Mouse (Mus musculus) MEL (cell line): Measurements from ENCODE around the gene Card10. TPM values are rescaled to one million over a fixed set of nuclear protein-coding genes. Genes with fewer than 3 reads are reported as not detected.

Experiments used
- DNase-seq: peaks from one replicate; pipeline ENCODE4 v3.0.0; 2011; ENCODE audit warnings: low read depth, low spot score
- H3K27ac ChIP-seq: 2 replicates; pipeline ENCODE4 v1.5.1; 2012; ENCODE audit warnings: low read depth, mild to moderate bottlenecking, control low read depth, low read length, moderate library complexity; ENCODE audit not compliant: control insufficient read depth
- H3K27me3 ChIP-seq, 2 experiments: fragments of 150-350 bp in 1 of 2; sonication (generic) in 1 of 2; 2 replicates each; pipeline ENCODE4 v1.6.1; 2012; ENCODE audit warnings: low read length in 2 of 2, mild to moderate bottlenecking in 2 of 2, improper control_type of control experiment in 1 of 2, moderate library complexity in 1 of 2; ENCODE audit not compliant: insufficient read depth in 2 of 2, control insufficient read depth in 1 of 2
- H3K36me3 ChIP-seq, 2 experiments: 2 replicates each; pipeline ENCODE4 v1.6.1; 2012 to 2014; ENCODE audit warnings: low read length in 2 of 2, improper control_type of control experiment in 1 of 2, inconsistent platforms in 1 of 2, mild to moderate bottlenecking in 1 of 2; ENCODE audit not compliant: insufficient read depth in 2 of 2, control insufficient read depth in 1 of 2
- H3K4me1 ChIP-seq, 2 experiments: fragments of 150-350 bp in 1 of 2; sonication (generic) in 1 of 2; 2 replicates each; pipeline ENCODE4 v1.6.1; 2012; ENCODE audit warnings: low read length in 2 of 2, improper control_type of control experiment in 1 of 2, mild to moderate bottlenecking in 1 of 2; ENCODE audit not compliant: insufficient read depth in 2 of 2, control insufficient read depth in 1 of 2
- H3K4me3 ChIP-seq, 2 experiments: fragments of 150-350 bp in 1 of 2; sonication (generic) in 1 of 2; 2 replicates each; pipeline ENCODE4 v1.5.1; 2012; ENCODE audit warnings: low read depth in 2 of 2, low read length in 2 of 2, mild to moderate bottlenecking in 2 of 2, moderate library complexity in 2 of 2, control low read depth in 1 of 2, improper control_type of control experiment in 1 of 2; ENCODE audit not compliant: control insufficient read depth in 1 of 2, insufficient read depth in 1 of 2
- H3K79me2 ChIP-seq: 2 replicates; pipeline ENCODE4 v1.6.1; 2012; ENCODE audit warnings: mild to moderate bottlenecking, low read length, moderate library complexity; ENCODE audit not compliant: control insufficient read depth, poor library complexity, insufficient read depth
- H3K9ac ChIP-seq: 2 replicates; pipeline ENCODE4 v1.6.1; 2012; ENCODE audit warnings: low read depth, mild to moderate bottlenecking, control low read depth, low read length, moderate library complexity; ENCODE audit not compliant: control insufficient read depth, poor library complexity, severe bottlenecking
- H3K9me3 ChIP-seq: fragments of 150-350 bp; sonication (generic); replicated peaks from 2 replicates; pipeline ENCODE4 v1.6.1; 2012; ENCODE audit warnings: mild to moderate bottlenecking, low read length, improper control_type of control experiment, moderate library complexity; ENCODE audit not compliant: insufficient read depth
- BHLHE40 ChIP-seq: IDR thresholded peaks from 2 replicates; pipeline ENCODE4 v1.6.1; 2012; ENCODE audit warnings: low read depth, mild to moderate bottlenecking, inconsistent platforms, low read length, improper control_type of control experiment, borderline replicate concordance
- CHD2 ChIP-seq: IDR thresholded peaks from 2 replicates; pipeline ENCODE4 v1.6.1; 2011; ENCODE audit warnings: low read length, improper control_type of control experiment
- E2F4 ChIP-seq: IDR thresholded peaks from 2 replicates; pipeline ENCODE4 v1.6.1; 2011; ENCODE audit warnings: low read depth, low read length, improper control_type of control experiment, borderline replicate concordance
- EP300 ChIP-seq, 2 experiments: IDR thresholded peaks; 2 replicates each; pipeline ENCODE4 v1.6.1; 2011; ENCODE audit warnings: improper control_type of control experiment in 2 of 2, low read length in 2 of 2, low read depth in 1 of 2, mild to moderate bottlenecking in 1 of 2
- ETS1 ChIP-seq: IDR thresholded peaks from 2 replicates; pipeline ENCODE4 v1.6.1; 2012; ENCODE audit warnings: low read depth, mild to moderate bottlenecking, inconsistent platforms, low read length, improper control_type of control experiment, moderate library complexity
- GATA1 ChIP-seq: IDR thresholded peaks from 2 replicates; pipeline ENCODE4 v1.6.1; 2011; ENCODE audit warnings: low read depth, low read length, improper control_type of control experiment
- MAFK ChIP-seq: IDR thresholded peaks from 2 replicates; pipeline ENCODE4 v1.6.1; 2011; ENCODE audit warnings: low read depth, mild to moderate bottlenecking, low read length, improper control_type of control experiment, borderline replicate concordance
- MAX ChIP-seq: IDR thresholded peaks from 2 replicates; pipeline ENCODE4 v1.6.1; 2011; ENCODE audit warnings: low read length, improper control_type of control experiment
- MAZ ChIP-seq: IDR thresholded peaks from 2 replicates; pipeline ENCODE4 v1.6.1; 2012; ENCODE audit warnings: low read depth, mild to moderate bottlenecking, inconsistent platforms, low read length, improper control_type of control experiment
- MEF2A ChIP-seq: IDR thresholded peaks from 2 replicates; pipeline ENCODE4 v1.6.1; 2014; ENCODE audit warnings: low read depth, mild to moderate bottlenecking, inconsistent platforms, low read length, improper control_type of control experiment; ENCODE audit not compliant: poor library complexity, insufficient replicate concordance, severe bottlenecking; ENCODE audit errors: extremely low read depth
- MXI1 ChIP-seq: IDR thresholded peaks from 2 replicates; pipeline ENCODE4 v1.6.1; 2011; ENCODE audit warnings: mild to moderate bottlenecking, low read depth, low read length, improper control_type of control experiment
- MYB ChIP-seq: IDR thresholded peaks from 2 replicates; pipeline ENCODE4 v1.6.1; 2011; ENCODE audit warnings: mild to moderate bottlenecking, low read depth, low read length, improper control_type of control experiment
- POLR2A ChIP-seq, 2 experiments: IDR thresholded peaks; 2 replicates each; pipeline ENCODE4 v1.6.1; 2011 to 2012; ENCODE audit warnings: low read length in 2 of 2, mild to moderate bottlenecking in 2 of 2, control low read depth in 1 of 2, improper control_type of control experiment in 1 of 2, low read depth in 1 of 2, moderate library complexity in 1 of 2; ENCODE audit not compliant: control insufficient read depth in 1 of 2, insufficient read depth in 1 of 2, poor library complexity in 1 of 2
- POLR2AphosphoS2 ChIP-seq: IDR thresholded peaks from 2 replicates; pipeline ENCODE4 v1.6.1; 2011; ENCODE audit warnings: low read length, improper control_type of control experiment
- POLR2AphosphoS5 ChIP-seq: IDR thresholded peaks from 2 replicates; pipeline ENCODE4 v1.6.1; 2012; ENCODE audit warnings: low read depth, borderline replicate concordance, mild to moderate bottlenecking, inconsistent platforms, low read length, moderate library complexity, mixed read lengths
- RAD21 ChIP-seq: IDR thresholded peaks from 2 replicates; pipeline ENCODE4 v1.6.1; 2011; ENCODE audit warnings: mild to moderate bottlenecking, low read depth, low read length, improper control_type of control experiment
- SIN3A ChIP-seq: IDR thresholded peaks from 2 replicates; pipeline ENCODE4 v1.6.1; 2012; ENCODE audit warnings: low read length, improper control_type of control experiment, inconsistent platforms
- SMC3 ChIP-seq: IDR thresholded peaks from 2 replicates; pipeline ENCODE4 v1.6.1; 2011; ENCODE audit warnings: low read depth, low read length, improper control_type of control experiment
- TBP ChIP-seq: IDR thresholded peaks from 2 replicates; pipeline ENCODE4 v1.8.0; 2011; ENCODE audit warnings: low read depth, low read length, improper control_type of control experiment
- TCF12 ChIP-seq: IDR thresholded peaks from 2 replicates; pipeline ENCODE4 v1.6.1; 2014; ENCODE audit warnings: low read depth, mild to moderate bottlenecking, inconsistent platforms, low read length, improper control_type of control experiment, moderate library complexity
- USF1 ChIP-seq: IDR thresholded peaks from 2 replicates; pipeline ENCODE4 v1.6.1; 2014; ENCODE audit warnings: low read depth, mild to moderate bottlenecking, inconsistent platforms, low read length, improper control_type of control experiment, moderate library complexity
- ZKSCAN1 ChIP-seq: IDR thresholded peaks from 2 replicates; pipeline ENCODE4 v1.6.1; 2012; ENCODE audit warnings: low read depth, mild to moderate bottlenecking, inconsistent platforms, low read length, improper control_type of control experiment, moderate library complexity
- polyA plus RNA-seq, 2 experiments: library from polyadenylated mRNA; stranded (reverse) in 1 of 2; unstranded in 1 of 2; fragments of >175 nt in 1 of 2; fragments of >200 nt in 1 of 2; gene quantifications; 2 replicates each; pipeline versions ENCODE4 v1.2.1 to v1.2.4; 2012; ENCODE audit warnings: low replicate concordance in 2 of 2, low read depth in 1 of 2; ENCODE audit not compliant: insufficient read length in 2 of 2, insufficient read depth in 1 of 2, missing spikeins in 1 of 2
- total RNA-seq: library from RNA; depleted of rRNA; stranded (reverse); fragments of 300-350 nt; gene quantifications from 2 replicates; pipeline ENCODE4 v1.2.3, GENCODE M21; 2012

Card10 gene
- total and polyA plus RNA-seq, 3 experiments: not detected

DNA sequence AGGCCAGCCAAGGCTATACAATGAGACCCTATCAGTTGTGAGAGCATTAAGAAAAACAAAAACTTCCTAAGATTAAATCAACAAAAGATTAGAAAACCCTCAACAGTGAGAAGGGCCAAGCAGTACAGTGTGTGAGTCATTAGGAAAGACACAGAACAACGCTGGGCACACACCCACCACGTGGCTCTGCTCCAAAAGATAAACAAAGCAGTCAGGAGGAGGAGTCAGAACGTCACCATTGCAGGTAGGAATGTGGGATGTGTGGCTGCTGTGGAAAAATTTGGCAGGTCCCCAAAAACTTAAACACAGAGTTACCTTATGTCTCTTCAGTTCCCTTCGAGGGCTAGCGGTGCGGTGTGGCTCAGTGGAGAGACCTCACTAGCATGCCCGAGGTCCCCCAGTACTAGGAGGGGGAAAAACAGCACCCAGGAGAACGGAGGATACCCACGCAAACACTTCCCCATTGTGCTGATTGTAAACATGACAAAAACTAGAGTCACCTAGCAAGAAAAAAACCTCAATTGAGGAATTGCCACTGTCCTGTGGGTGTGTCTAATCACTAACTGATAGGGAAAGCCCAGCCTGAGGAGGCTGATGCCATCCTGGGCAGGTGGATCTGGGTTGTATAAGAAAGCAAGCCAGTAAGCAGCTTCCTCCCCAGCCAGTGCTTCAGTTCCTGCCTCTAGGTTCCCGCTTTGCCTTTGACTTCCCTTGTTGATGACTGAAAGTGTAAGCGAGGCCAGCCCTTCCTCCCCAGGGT lies 12.7 kb upstream of the Card10 start (continued):
- TF ChIP-seq BHLHE40 (0 out of 2 replicates have a peak, but pooled peaks have one; percentile 1), E2F4 (no peak)
- TF ChIP-seq, all 39 proteins: peak for 8

GRCm38 (mm10) chr15:78813603-78814002 lies 10.8 kb upstream of the Card10 start:
- no peak overlapping the region for H3K9ac ChIP-seq
- DNase-seq: no peak
- H3K9me3 ChIP-seq: no peaks in the 10 kb centered on the region
- H3K27ac ChIP-seq: no peak overlapping the region
- peaks cover 0 to 5% of the 10 kb centered on the region in 2 experiments; a peak in 2 of 4 replicates for H3K36me3 ChIP-seq
- TF ChIP-seq MAX: no peak
- TF ChIP-seq EP300 (IDR thresholded peaks at IDR 0.05; ENCODE audit: low read depth in 1 of 2, low read length in 2 of 2): no peak
- TF ChIP-seq, all 39 proteins: peak for 0
- Histone ChIP-seq H3K4me1 (peaks cover 6 to 20% of the 10 kb centered on the region in 2 experiments; a peak in 3 of 4 replicates), H3K27me3 (no peaks in the 10 kb centered on the region; a peak in 1 of 4 replicates), H3K4me3 (no peak overlapping the region), H3K79me2 (no peaks in the 10 kb centered on the region)

DNA sequence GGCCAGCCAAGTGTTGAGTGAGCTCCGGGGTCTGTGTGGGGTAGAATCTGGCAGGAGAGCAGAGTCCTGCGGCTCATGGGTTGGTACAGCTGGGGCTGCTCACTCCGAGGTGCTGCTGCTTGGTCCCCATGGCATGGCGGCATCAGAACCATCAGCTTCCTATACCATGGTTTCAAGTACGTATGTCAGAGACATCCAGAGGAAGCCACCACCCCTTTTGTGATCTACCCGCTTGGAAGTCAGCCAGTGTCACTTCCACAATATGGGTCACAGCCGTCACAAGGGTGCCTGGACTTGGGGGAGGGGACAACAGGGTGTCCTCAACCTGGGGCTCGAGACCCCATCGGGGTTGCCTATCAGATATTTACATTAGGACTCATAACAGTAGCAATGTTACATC lies 7.3 kb upstream of the Card10 start:
- peaks cover 0 to 3% of the 10 kb centered on the region in 2 experiments; a peak in 2 of 4 replicates for H3K27me3 ChIP-seq
- DNase-seq: peak; percentile 58
- TF ChIP-seq SMC3: no peak
- TF ChIP-seq USF1: no peak
- TF ChIP-seq GATA1: no peak
- TF ChIP-seq POLR2AphosphoS5: no peak
- TF ChIP-seq ZKSCAN1: no peak
- no peak for TF ChIP-seq MYB
- TF ChIP-seq MAX: no peak
- TF ChIP-seq, all 39 proteins: peak for 0

DNA sequence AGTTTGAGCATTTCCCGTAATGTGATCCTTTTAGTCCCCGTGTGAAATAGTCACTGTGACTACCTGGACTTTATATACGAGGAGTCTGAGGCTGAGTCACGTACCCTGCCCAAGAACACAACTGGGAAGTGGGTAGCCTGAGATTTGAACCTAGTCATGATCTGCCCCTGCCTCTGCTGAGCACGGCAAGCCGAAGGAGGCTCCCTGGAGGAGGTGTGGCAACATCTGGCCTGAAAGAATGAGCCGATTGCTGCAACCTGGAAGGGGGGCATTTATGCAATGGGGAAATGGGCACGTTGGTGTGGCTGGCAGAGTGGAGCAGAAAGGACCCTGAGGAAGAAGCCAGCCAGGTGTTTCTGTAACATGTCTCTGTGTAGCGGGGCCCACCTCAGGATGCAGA lies 6.9 kb upstream of the Card10 start:
- H3K9ac ChIP-seq: no peak overlapping the region
- H3K4me3 ChIP-seq: no peak overlapping the region
- H3K4me1 ChIP-seq: peaks cover 0 to 11% of the 10 kb centered on the region in 2 experiments; a peak in 2 of 4 replicates
- H3K36me3 ChIP-seq: no peaks in the 10 kb centered on the region
- DNase-seq: no peak
- H3K27me3 ChIP-seq: peaks cover 0 to 3% of the 10 kb centered on the region in 2 experiments; a peak in 2 of 4 replicates
- H3K9me3 ChIP-seq: no peaks in the 10 kb centered on the region
- no peaks in the 10 kb centered on the region for H3K79me2 ChIP-seq
- H3K27ac ChIP-seq: no peak overlapping the region
- TF ChIP-seq MAFK (no peak), ETS1 (no peak), POLR2AphosphoS2 (no peak), RAD21 (no peak), POLR2A (IDR thresholded peaks at IDR 0.05; ENCODE audit: control insufficient read depth in 1 of 2, insufficient read depth in 1 of 2, low read depth in 1 of 2, low read length in 2 of 2, poor library complexity in 1 of 2) (no peak), TBP (no peak), MAZ (no peak), BHLHE40 (no peak), MEF2A (no peak), USF1 (no peak), SIN3A (no peak), SMC3 (no peak), E2F4 (no peak), CHD2 (no peak), MXI1 (no peak), TCF12 (no peak), MAX (no peak)

More for the DNA sequence above, 7.3 kb upstream of the Card10 start:
- H3K27ac ChIP-seq: no peak overlapping the region
- H3K9me3 ChIP-seq: no peaks in the 10 kb centered on the region
- no peak overlapping the region for H3K9ac ChIP-seq
- H3K4me1 ChIP-seq: peaks cover 1 to 13% of the 10 kb centered on the region in 2 experiments; a peak in 3 of 4 replicates
- no peak overlapping the region for H3K4me3 ChIP-seq
- no peaks in the 10 kb centered on the region for H3K79me2 ChIP-seq
- H3K36me3 ChIP-seq: peaks cover 0 to 2% of the 10 kb centered on the region in 2 experiments; a peak in 2 of 4 replicates
